Mouse (Mus musculus): Measurements from ENCODE around the gene Olfr878.

Olfr878 gene

GRCm38 (mm10) chr9:37917540-37917939 is at the start of gene Olfr878:
Gene Olfr878 (plus strand): TSS chr9:37917840.
- DNase-seq (ENCODE audit: low spot score): no peak

- DNase-seq (ENCODE audit: low spot score): no peak
Observed at GRCm38 (mm10) chr9:37870246-37870645, 47.4 kb upstream of the Olfr878 start.

GRCm38 (mm10) chr9:37871097-37871496 is 46.5 kb upstream of the Olfr878 start:
- DNase-seq (ENCODE audit: low spot score): no peak

- no peak for DNase-seq (ENCODE audit: low spot score)
Observed at GRCm38 (mm10) chr9:37871536-37871935, 46.1 kb upstream of the Olfr878 start.

GRCm38 (mm10) chr9:37890960-37891359 is 26.7 kb upstream of the Olfr878 start:
- peak; percentile 7 for DNase-seq (ENCODE audit: low spot score)

GRCm38 (mm10) chr9:37896661-37897060 is 21.0 kb upstream of the Olfr878 start, which contains the start of gene Olfr145:
Gene Olfr145 (plus strand): TSS chr9:37896724.
- DNase-seq (ENCODE audit: low spot score): no peak

- DNase-seq (ENCODE audit: low spot score): no peak
Observed at GRCm38 (mm10) chr9:37905555-37905954, 12.1 kb upstream of the Olfr878 start.

GRCm38 (mm10) chr9:37918018-37918417 is 378 bp downstream of the Olfr878 start:
- no peak for DNase-seq (ENCODE audit: low spot score)

- no peak for DNase-seq (ENCODE audit: low spot score)
Observed at GRCm38 (mm10) chr9:37924194-37924593, 6.6 kb downstream of the Olfr878 start.

- DNase-seq (ENCODE audit: low spot score): no peak
Observed at GRCm38 (mm10) chr9:37925445-37925844, 7.8 kb downstream of the Olfr878 start.

- no peak for DNase-seq (ENCODE audit: low spot score)
Observed at GRCm38 (mm10) chr9:37926019-37927013, 8.7 kb downstream of the Olfr878 start.

- peak; percentile 73 for DNase-seq (ENCODE audit: low spot score)
Observed at GRCm38 (mm10) chr9:37932519-37932918, 14.9 kb downstream of the Olfr878 start.

- DNase-seq (ENCODE audit: low spot score): no peak
Observed at GRCm38 (mm10) chr9:37934146-37934545, 16.5 kb downstream of the Olfr878 start.

- no peak for DNase-seq (ENCODE audit: low spot score)
Observed at GRCm38 (mm10) chr9:37941167-37941566, 23.5 kb downstream of the Olfr878 start.

Measured in layer of hippocampus, adult 9-10 months (tissue).